In genomic region chr3:101918526-101918925, GRCm38 (mm10) we compare ENCODE assay signal across 23 mouse cellular contexts.
"Had no signal": no experiment of that assay in that cellular context is flagged by ENCODE, and none has a peak within 500 bp of the region (broad histone marks: within the 10 kb centered on the region; RNA-seq: fewer than 3 reads in every experiment).

No protein-coding gene starts in this region.

- H3K4me3 ChIP-seq: gastrocnemius, adult 2 months; heart, embryonic 10.5 days; heart, embryonic 12.5 days; hindbrain, embryonic 10.5 days; hindbrain, embryonic 12.5 days; intestine, embryonic 15.5 days; layer of hippocampus, adult 2 months; left cerebral cortex, adult 2 months; limb, embryonic 10.5 days; limb, embryonic 12.5 days had no signal

- DNase-seq: gastrocnemius, adult 2 months; gastrocnemius, postnatal 10 days; gastrocnemius, postnatal 25 days; heart, adult 18-20 months; heart, postnatal 10 days; heart, postnatal 4 days; kidney, adult 18-20 months; kidney, adult 8-10 months; kidney, postnatal 14 days; kidney, postnatal 4 days had no signal

- H3K4me2 ChIP-seq: heart, embryonic 12.5 days; hindbrain, embryonic 12.5 days; hindbrain, embryonic 14.5 days; intestine, embryonic 15.5 days; limb, embryonic 12.5 days had no signal

- H3K9me3 ChIP-seq: heart, embryonic 10.5 days; heart, embryonic 12.5 days; hindbrain, embryonic 10.5 days; hindbrain, embryonic 12.5 days; intestine, embryonic 15.5 days; limb, embryonic 10.5 days; limb, embryonic 12.5 days had no signal

- ATAC-seq: hindbrain, embryonic 16.5 days; intestine, embryonic 15.5 days; intestine, postnatal 0 days had no signal

- H3K27ac ChIP-seq: gastrocnemius, adult 2 months; heart, embryonic 10.5 days; hindbrain, embryonic 10.5 days; hindbrain, embryonic 12.5 days; intestine, embryonic 15.5 days; kidney, postnatal 0 days; left cerebral cortex, adult 2 months; limb, embryonic 10.5 days; limb, embryonic 12.5 days had no signal

- H3K9ac ChIP-seq: heart, embryonic 12.5 days; hindbrain, embryonic 12.5 days; hindbrain, embryonic 14.5 days; intestine, embryonic 15.5 days; limb, embryonic 12.5 days had no signal

- H3K27me3 ChIP-seq: heart, embryonic 12.5 days; hindbrain, embryonic 12.5 days; intestine, embryonic 15.5 days; limb, embryonic 12.5 days had no signal
